Mouse (Mus musculus) CD4-positive helper T cell, adult 2 months (primary cell): ENCODE data around the gene Hyal1.
A peak's percentile ranks its signal among the peaks of the same experiment; 100 is the strongest.

Experiments used
- DNase-seq: peaks from one replicate; pipeline ENCODE4 v3.0.0-alpha.2; 2012; ENCODE audit warnings: low read depth, missing footprints, low spot score

Gene Hyal1

GRCm38 (mm10) chr9:107576357-107577107 lies at the start of gene Hyal1:
Gene Hyal1, plus strand, starts transcription at chr9:107576927.
- DNase-seq = no peak

GRCm38 (mm10) chr9:107533791-107534407 lies 42.8 kb upstream of the Hyal1 start, which contains the start of gene Tmem115:
Gene Tmem115, plus strand, starts transcription at chr9:107533945.
- peak; percentile 94 for DNase-seq

GRCm38 (mm10) chr9:107534408-107535202 lies 42.1 kb upstream of the Hyal1 start:
- DNase-seq = no peak

- DNase-seq = no peak
Observed at GRCm38 (mm10) chr9:107538231-107538630, 38.5 kb upstream of the Hyal1 start.

- DNase-seq = no peak
Observed at GRCm38 (mm10) chr9:107538711-107539110, 38.0 kb upstream of the Hyal1 start.

GRCm38 (mm10) chr9:107539940-107540339 lies 36.8 kb upstream of the Hyal1 start:
- no peak for DNase-seq

- DNase-seq = no peak
Observed at GRCm38 (mm10) chr9:107540420-107540819, 36.3 kb upstream of the Hyal1 start.

- DNase-seq = no peak
Observed at GRCm38 (mm10) chr9:107541005-107541404, 35.7 kb upstream of the Hyal1 start.

GRCm38 (mm10) chr9:107541474-107542351 lies 35.0 kb upstream of the Hyal1 start, which contains the start of the genes Cyb561d2 and Nprl2:
Gene Cyb561d2, minus strand, starts transcription at chr9:107542193.
Gene Nprl2, plus strand, starts transcription at chr9:107542226.
- peak; percentile 95 for DNase-seq

- no peak for DNase-seq
Observed at GRCm38 (mm10) chr9:107542352-107542686, 34.4 kb upstream of the Hyal1 start.

GRCm38 (mm10) chr9:107542721-107543120 lies 34.0 kb upstream of the Hyal1 start:
- no peak for DNase-seq

- no peak for DNase-seq
Observed at GRCm38 (mm10) chr9:107543299-107543698, 33.4 kb upstream of the Hyal1 start.

- no peak for DNase-seq
Observed at GRCm38 (mm10) chr9:107544196-107544700, 32.5 kb upstream of the Hyal1 start.

GRCm38 (mm10) chr9:107544729-107545128 lies 32.0 kb upstream of the Hyal1 start:
- DNase-seq = no peak

GRCm38 (mm10) chr9:107545199-107545598 lies 31.5 kb upstream of the Hyal1 start:
- no peak for DNase-seq

GRCm38 (mm10) chr9:107545602-107546001 lies 31.1 kb upstream of the Hyal1 start:
- peak; percentile 78 for DNase-seq

GRCm38 (mm10) chr9:107547026-107547425 lies 29.7 kb upstream of the Hyal1 start, which contains the start of gene Zmynd10:
Gene Zmynd10, plus strand, starts transcription at chr9:107547298.
- DNase-seq = peak; percentile 86

GRCm38 (mm10) chr9:107547957-107548356 lies 28.8 kb upstream of the Hyal1 start:
- DNase-seq = no peak

GRCm38 (mm10) chr9:107548820-107549219 lies 27.9 kb upstream of the Hyal1 start:
- no peak for DNase-seq

- DNase-seq = no peak
Observed at GRCm38 (mm10) chr9:107549297-107550074, 27.2 kb upstream of the Hyal1 start.
